Mouse (Mus musculus): ENCODE measurements around the gene U2af2. TPM values are rescaled to one million over a fixed set of nuclear protein-coding genes. Genes with fewer than 3 reads are reported as not detected.
"Not testable (repeated sequence)": the region's sequence is repeated elsewhere in the genome, so short reads cannot be mapped to it uniquely, and the experiment has no call there.

Gene U2af2
- total RNA-seq, 2 experiments from 2014 or later: 162 to 183 TPM

DNA sequence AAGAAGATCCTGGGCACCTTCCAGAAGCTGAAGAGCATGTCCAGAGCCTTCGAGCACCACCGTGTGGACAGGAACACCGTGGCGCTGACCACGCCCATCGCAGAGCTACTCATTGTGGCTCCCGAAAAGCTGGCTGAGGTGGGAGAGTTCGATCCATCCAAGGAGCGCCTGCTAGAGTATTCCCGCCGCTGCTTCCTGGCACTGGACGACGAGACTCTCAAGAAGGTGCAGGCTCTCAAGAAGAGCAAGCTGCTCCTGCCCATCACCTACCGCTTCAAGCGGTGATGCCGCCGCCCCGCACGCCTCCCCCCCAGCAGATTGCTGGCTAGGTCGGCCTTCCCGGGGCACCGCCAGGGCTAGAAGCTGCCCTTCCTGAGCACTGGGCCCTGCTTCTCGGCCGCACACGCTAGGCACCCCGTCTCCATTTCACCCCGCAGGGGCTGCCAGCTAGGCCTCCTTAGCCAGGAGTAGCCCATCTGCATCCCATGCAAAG, 1.7 kb upstream of the U2af2 start:
- intact Hi-C loops (cut with DNase I): loop anchor here (2.0 to 10.0 kb wide), 2 partner anchors 39 to 1365 kb away; partner anchors contain the start of genes Ccdc106, Mboat7, Tsen34 and Zfp865
- DNase-seq (ENCODE audit: low spot score in 2 of 2): peak; percentile 74

DNA sequence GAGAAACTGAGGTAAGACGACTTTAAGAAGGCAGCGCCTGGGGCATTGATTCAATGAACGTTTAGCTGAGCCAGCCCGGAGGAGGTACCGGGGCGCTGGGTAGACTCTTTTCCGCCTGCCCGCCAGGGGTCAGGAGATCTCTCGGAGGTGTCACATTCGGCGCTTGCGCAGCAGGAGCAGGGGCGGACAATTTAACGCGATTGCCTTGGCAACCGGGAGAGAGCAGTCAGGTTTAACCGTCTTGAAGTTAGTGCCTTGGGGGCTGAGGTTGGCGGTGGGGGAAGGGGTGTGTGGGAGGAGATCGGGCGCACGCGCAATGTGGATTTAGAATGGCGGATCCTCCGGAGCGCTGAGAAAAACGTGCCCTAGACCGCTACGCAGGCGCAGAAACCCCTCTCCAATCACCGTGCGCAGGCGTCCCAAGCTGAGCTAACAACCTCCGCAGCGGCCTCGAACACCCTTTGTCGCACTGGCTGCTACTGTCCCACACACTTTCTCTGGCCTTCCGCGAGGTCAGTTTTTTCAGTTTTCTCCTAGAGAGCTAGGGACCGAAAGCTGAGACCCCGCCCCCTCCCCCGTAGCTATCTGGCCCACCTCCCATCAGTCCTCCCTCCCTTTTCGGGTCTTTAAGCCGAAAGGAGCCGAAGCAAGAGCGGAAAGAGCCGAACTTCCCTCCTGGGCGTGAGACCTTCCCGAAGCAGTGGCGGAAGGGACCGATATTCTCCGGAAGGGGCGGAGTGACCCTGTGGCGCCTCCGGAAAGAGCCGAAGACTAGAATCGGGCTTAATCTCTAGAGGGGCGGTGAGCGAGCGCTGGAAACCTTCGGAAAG, 784 bp upstream of the U2af2 start:
- peak; percentile 98 to 99 for DNase-seq (ENCODE audit: low spot score in 2 of 2)
- intact Hi-C loops (cut with DNase I): loop anchor here (2.0 to 10.0 kb wide), 2 partner anchors 40 to 1366 kb away; partner anchors contain the start of genes Ccdc106, Mboat7, Tsen34 and Zfp865

- no peak for DNase-seq (ENCODE audit: low spot score in 2 of 2)
- intact Hi-C loops (cut with DNase I): loop anchor here (1.0 to 10.0 kb wide), 2 partner anchors 18 to 1368 kb away; partner anchors contain the start of genes Epn1, Mboat7 and Tsen34
Observed at GRCm38 (mm10) chr7:5062360-5063001, 538 bp downstream of the U2af2 start.

DNA sequence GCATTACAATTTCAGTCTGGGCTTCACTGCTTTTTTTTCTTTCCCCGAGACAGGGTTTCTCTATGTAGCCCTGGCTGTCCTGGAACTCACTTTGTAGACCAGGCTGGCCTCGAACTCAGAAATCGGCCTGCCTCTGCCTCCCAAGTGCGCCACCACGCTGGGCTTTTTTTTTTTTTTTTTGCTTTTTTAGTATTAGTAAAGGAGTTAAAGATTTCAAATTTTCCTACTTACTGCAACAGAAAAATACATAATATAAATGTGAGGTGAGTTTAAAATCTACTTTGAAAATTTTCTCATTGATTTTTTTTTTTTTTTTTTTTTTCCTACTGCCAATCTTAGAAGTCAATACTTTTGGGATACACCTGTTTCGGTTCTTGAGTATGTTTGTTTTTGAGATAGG, 2.9 kb downstream of the U2af2 start:
- no peak for DNase-seq (ENCODE audit: low spot score in 2 of 2)
- intact Hi-C loops (cut with DNase I): loop anchor here (10.0 kb wide), 1 partner anchor 1370 kb away; the partner anchor contains the start of genes Mboat7 and Tsen34

DNA sequence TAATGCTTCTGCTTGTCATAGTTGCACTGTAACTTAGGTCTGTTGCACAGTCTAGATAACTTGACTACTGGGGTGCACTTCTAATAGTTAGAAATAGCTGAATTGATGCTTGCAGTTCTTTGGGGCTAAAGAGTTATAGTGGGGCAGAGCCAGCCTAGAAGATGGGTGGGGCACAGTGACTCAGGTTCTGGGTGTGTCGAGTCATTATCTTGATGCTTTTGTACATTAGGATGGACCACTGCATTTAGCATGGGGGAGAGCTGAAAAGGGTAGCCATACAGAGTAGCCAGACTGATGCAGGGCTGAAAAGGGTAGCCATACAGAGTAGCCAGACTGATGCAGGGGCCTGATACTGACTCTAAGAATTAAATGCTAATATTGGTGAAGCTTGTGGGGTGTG, 11.6 kb downstream of the U2af2 start:
- DNase-seq (ENCODE audit: low spot score in 2 of 2): no peak
- intact Hi-C loops (cut with DNase I): no loop called here

GRCm38 (mm10) chr7:5074984-5075383, 13.0 kb downstream of the U2af2 start:
- intact Hi-C loops (cut with DNase I): no loop called here
- no peak for DNase-seq (ENCODE audit: low spot score in 2 of 2)

DNA sequence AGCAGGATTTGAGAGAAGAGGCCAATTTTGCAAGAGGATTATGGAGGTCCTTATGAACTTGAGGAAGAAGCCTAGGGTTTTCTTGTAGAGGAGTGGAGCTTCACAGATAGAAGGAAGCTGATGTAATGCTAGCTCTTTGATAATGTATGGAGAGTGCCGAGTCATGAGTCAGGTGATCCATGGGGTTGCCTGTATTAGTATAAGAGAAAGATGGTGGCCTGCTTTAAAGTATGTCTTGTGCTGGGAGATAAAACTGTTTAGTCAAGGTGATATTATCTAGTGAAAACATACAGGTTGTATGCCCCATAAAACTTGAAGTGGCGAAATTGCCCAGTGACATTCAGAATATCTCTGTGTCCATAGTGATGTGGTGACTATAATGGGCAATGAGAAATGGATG, 15.0 kb downstream of the U2af2 start:
- intact Hi-C loops (cut with DNase I): no loop called here
- DNase-seq (ENCODE audit: low spot score in 2 of 2): no peak

GRCm38 (mm10) chr7:5079365-5080009, 17.5 kb downstream of the U2af2 start:
- not testable (repeated sequence) for DNase-seq (ENCODE audit: low spot score in 2 of 2)
- intact Hi-C loops (cut with DNase I): loop anchor here (1.0 to 10.0 kb wide), 2 partner anchors 17 to 1435 kb away; partner anchors contain the start of genes Cnot3 and U2af2

- peak; percentile 97 to 98 for DNase-seq (ENCODE audit: low spot score in 2 of 2)
- intact Hi-C loops (cut with DNase I): loop anchor here (1.0 to 10.0 kb wide), 2 partner anchors 18 to 1435 kb away; partner anchors contain the start of genes Cnot3 and U2af2
Observed at GRCm38 (mm10) chr7:5080010-5080751, 18.2 kb downstream of the U2af2 start, which contains the start of gene Epn1. Gene Epn1, plus strand, starts transcription at chr7:5080235.

- intact Hi-C loops (cut with DNase I): loop anchor here (1.0 to 10.0 kb wide), 2 partner anchors 19 to 1436 kb away; partner anchors contain the start of genes Cnot3 and U2af2
Observed at GRCm38 (mm10) chr7:5080815-5081214, 18.9 kb downstream of the U2af2 start.

DNA sequence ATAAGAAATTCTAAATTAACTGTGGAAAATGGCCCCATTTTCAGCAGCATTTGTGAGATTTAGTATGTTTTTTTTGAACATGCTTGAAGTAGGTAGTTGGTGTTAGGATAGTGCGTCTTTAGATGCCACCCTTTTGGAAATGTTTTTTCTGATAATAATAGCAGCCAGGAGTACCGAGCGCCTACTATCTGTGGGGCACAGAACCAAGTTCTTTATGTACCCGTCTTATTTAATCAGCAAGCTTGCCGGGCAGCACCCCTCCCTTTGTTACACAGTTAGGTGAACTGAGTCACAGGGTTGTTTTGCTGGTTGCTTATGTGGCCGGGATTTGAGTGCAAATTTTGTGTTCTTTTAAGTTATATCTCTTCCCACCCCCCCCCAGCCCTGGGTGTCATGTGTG, 19.3 kb downstream of the U2af2 start:
- intact Hi-C loops (cut with DNase I): loop anchor here (10.0 kb wide), 1 partner anchor 1436 kb away; the partner anchor contains the start of gene Cnot3
- no peak for DNase-seq (ENCODE audit: low spot score in 2 of 2)

More at GRCm38 (mm10) chr7:5080815-5081214, 18.9 kb downstream of the U2af2 start:
- DNase-seq (ENCODE audit: low spot score in 2 of 2): no peak

GRCm38 (mm10) chr7:5081939-5082338, 20.0 kb downstream of the U2af2 start:
- intact Hi-C loops (cut with DNase I): loop anchor here (10.0 kb wide), 1 partner anchor 1437 kb away; the partner anchor contains the start of gene Cnot3
- DNase-seq (ENCODE audit: low spot score in 2 of 2): no peak

GRCm38 (mm10) chr7:5083325-5084105, 21.6 kb downstream of the U2af2 start:
- no peak for DNase-seq (ENCODE audit: low spot score in 2 of 2)
- intact Hi-C loops (cut with DNase I): loop anchor here (10.0 kb wide), 1 partner anchor 1439 kb away; the partner anchor contains the start of gene Cnot3

- intact Hi-C loops (cut with DNase I): loop anchor here (10.0 kb wide), 1 partner anchor 1441 kb away; the partner anchor contains the start of gene Cnot3
- DNase-seq (ENCODE audit: low spot score in 2 of 2): no peak
Observed at GRCm38 (mm10) chr7:5085512-5085911, 23.6 kb downstream of the U2af2 start.

DNA sequence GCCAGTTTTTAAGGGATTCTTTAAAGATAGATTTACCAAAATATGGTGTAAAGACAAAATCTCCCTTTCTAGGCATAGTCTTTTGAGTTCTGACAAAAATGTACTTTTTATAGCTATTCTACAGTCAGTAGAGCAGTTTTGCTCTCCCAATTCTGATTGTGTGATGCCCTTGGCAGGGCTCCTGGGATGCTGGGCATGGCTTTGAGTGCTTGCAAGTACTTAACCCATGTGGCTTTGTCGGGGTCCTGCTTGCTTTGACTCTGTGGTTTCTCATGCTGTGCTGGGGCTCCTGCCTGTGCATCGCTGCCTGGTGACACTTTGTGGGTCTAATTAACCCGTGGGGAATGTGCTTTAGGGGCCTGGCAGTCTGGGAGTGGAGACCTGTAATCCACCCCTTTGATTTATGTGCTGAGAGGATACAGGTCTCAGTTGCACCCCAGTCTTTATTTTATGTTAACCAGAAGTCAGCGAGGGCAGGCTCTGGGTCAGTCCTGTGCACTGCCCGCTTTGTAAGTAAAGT, 25.0 kb downstream of the U2af2 start:
- no peak for DNase-seq (ENCODE audit: low spot score in 2 of 2)
- intact Hi-C loops (cut with DNase I): loop anchor here (10.0 kb wide), 1 partner anchor 1442 kb away; the partner anchor contains the start of gene Cnot3

DNA sequence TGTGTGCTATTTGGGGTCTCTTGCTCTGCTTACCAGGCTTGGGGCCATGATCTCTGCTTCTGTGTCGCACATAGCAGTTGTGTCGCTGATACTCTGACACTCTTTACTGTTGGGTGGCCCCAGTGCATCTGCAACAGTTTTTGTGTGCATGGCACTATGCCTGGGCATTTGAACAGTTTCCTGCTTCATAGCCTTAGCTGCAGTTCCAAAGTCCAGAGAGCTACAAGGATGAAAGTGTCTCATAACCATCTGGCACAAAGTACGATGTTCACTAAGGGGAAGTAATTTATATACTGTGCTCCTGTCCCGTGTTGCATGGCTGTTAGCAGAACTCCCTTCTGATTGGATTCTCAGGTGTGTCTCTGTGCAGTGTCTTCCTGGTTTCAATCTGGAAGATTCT, 25.9 kb downstream of the U2af2 start:
- no peak for DNase-seq (ENCODE audit: low spot score in 2 of 2)
- intact Hi-C loops (cut with DNase I): loop anchor here (10.0 kb wide), 1 partner anchor 1443 kb away; the partner anchor contains the start of gene Cnot3

GRCm38 (mm10) chr7:5089853-5090252, 27.9 kb downstream of the U2af2 start:
- DNase-seq (ENCODE audit: low spot score in 2 of 2): peak; percentile 57 to 66
- intact Hi-C loops (cut with DNase I): loop anchor here (10.0 kb wide), 1 partner anchor 1445 kb away; the partner anchor contains the start of gene Cnot3

Data from left cerebral cortex, postnatal 36 days (tissue).